Mouse (Mus musculus) cortical plate, adult 2 months (tissue): ENCODE results near the gene Tlr8.

Experiments
- CTCF ChIP-seq: fragments of 200-500 bp; IDR thresholded peaks from 2 replicates; pipeline ENCODE4 v1.5.1; 2011; ENCODE audit warnings: mild to moderate bottlenecking, control low read depth, low read length; ENCODE audit not compliant: insufficient read depth; ENCODE audit errors: extremely low read depth
- POLR2A ChIP-seq: fragments of 200-500 bp; IDR thresholded peaks from 2 replicates; pipeline ENCODE4 v1.6.1; 2011; ENCODE audit warnings: mild to moderate bottlenecking, low read length, control low read depth; ENCODE audit not compliant: insufficient read depth; ENCODE audit errors: extremely low read depth

DNA sequence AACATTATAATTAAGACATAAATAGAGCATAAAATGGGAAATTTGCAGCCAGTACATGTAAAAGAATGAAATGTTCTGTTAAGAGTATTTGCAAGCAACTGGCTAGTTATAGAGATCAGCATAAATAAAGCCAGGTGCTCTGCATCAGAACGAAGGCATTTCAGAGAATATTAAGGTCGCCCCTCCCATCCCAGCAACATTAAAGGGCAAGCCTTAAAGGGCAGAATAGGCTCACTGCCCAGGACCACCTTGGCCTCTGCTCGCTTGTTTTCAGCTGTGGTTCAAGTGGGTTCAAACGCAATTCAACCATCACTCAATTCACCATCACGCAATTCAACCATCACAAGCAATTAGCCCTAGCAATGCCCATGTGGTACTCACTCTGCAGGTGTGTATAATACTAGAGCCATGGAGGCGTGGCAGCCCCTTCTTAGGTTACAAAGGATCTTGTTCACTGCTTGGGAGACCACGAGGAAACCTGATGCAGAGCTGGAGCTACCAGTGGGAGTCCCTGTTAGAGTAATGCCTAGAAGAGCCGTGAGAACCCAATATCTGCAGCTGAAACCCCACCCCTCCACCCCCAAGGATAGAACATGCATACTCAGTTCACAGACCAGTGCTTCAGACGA, 24.7 kb downstream of the Tlr8 start:
- TF ChIP-seq POLR2A (no peak), CTCF (no peak)
